8 mouse cellular contexts compared by ENCODE assay signal in genomic region chr9:50500974-50501501, GRCm38 (mm10). TPM values are rescaled to one million over a fixed set of nuclear protein-coding genes. Genes with fewer than 3 reads are reported as not detected.
A peak's percentile ranks its signal among the peaks of the same experiment; 100 is the strongest.
DNase-seq lines count a peak whose midpoint lies in the region; ATAC-seq and TF ChIP-seq lines count a peak whose summit lies in the region.

No protein-coding gene starts in this region.

- H3K79me2 ChIP-seq in heart, adult 2 months (replicated peaks; ENCODE audit: control insufficient read depth, insufficient read depth, low read length), result no peaks in the 10 kb centered on the region

- no peak overlapping the region for H3K4me3 ChIP-seq in heart, adult 2 months
- H3K4me3 ChIP-seq in brown adipose tissue, adult 24 weeks (ENCODE audit: insufficient read depth, low read depth, low read length), result peak overlapping the region; percentile 52
- H3K4me3 ChIP-seq in heart, embryonic 12.5 days, result peak overlapping the region; percentile 40
- H3K4me3 ChIP-seq in liver, embryonic 11.5 days (ENCODE audit: low read depth, low read length), result peak overlapping the region; percentile 40

- no peak for TF ChIP-seq CTCF in heart, adult 2 months (IDR thresholded peaks at IDR 0.05)

- no peak for TF ChIP-seq POLR2A in heart, adult 2 months (IDR thresholded peaks at IDR 0.05; ENCODE audit: insufficient read depth, low read depth, low read length)

- WGBS in heart, adult 2 months, result 19% methylated on average over 14 of the region's 14 CpGs
- 14% methylated on average over 14 of the region's 14 CpGs for WGBS in heart, embryonic 12.5 days
- 19% methylated on average over 14 of the region's 14 CpGs for WGBS in liver, embryonic 11.5 days

- intact Hi-C loops in heart, adult 2 months (cut with DNase I), result no loop called here
- intact Hi-C loops in heart, postnatal 36 days (cut with DNase I), result no loop called here

- H3K27me3 ChIP-seq in heart, adult 2 months (ENCODE audit: control insufficient read depth, insufficient read depth, low read length), result no peaks in the 10 kb centered on the region
- H3K27me3 ChIP-seq in heart, embryonic 12.5 days (replicated peaks), result no peaks in the 10 kb centered on the region; the same call in 1 of the 2 replicates
- no peaks in the 10 kb centered on the region for H3K27me3 ChIP-seq in liver, embryonic 11.5 days (replicated peaks; ENCODE audit: control insufficient read depth, insufficient read depth, low read length)

- ATAC-seq in heart, embryonic 12.5 days (ENCODE audit: insufficient number of reproducible peaks, low FRiP score), result peak; percentile 92
- ATAC-seq in liver, embryonic 11.5 days (replicated peaks; ENCODE audit: low FRiP score), result peak; percentile 88

- H3K9ac ChIP-seq in heart, adult 2 months (ENCODE audit: low read depth, low read length), result peak overlapping the region; percentile 22
- peak overlapping the region; percentile 63 for H3K9ac ChIP-seq in heart, embryonic 12.5 days
- H3K9ac ChIP-seq in liver, embryonic 11.5 days (ENCODE audit: low read depth, low read length), result peak overlapping the region; percentile 20; the same call in 1 of the 2 replicates

- H3K36me3 ChIP-seq in heart, adult 2 months (ENCODE audit: control insufficient read depth, insufficient read depth, low read length), result no peaks in the 10 kb centered on the region
- no peaks in the 10 kb centered on the region for H3K36me3 ChIP-seq in heart, embryonic 12.5 days
- H3K36me3 ChIP-seq in liver, embryonic 11.5 days (ENCODE audit: control insufficient read depth, insufficient read depth, low read length), result no peaks in the 10 kb centered on the region

- DNase-seq in heart, adult 2 months, result no peak
- DNase-seq in heart, postnatal 36 days, result no peak
- no peak for DNase-seq in liver, embryonic 11.5 days (ENCODE audit: low spot score)
- peak; percentile 90 for DNase-seq in retina, postnatal 1 day
- no peak for DNase-seq in urinary bladder, postnatal 4 days (ENCODE audit: low spot score in 2 of 2)
- no peak for DNase-seq in left cerebral cortex, adult 8-10 months (ENCODE audit: low spot score in 2 of 2)

- peak overlapping the region; percentile 63 for H3K4me2 ChIP-seq in heart, embryonic 12.5 days
- H3K4me2 ChIP-seq in liver, embryonic 11.5 days, result peak overlapping the region; percentile 74

- no peak for TF ChIP-seq EP300 in heart, adult 2 months (IDR thresholded peaks at IDR 0.05; ENCODE audit: insufficient read depth, low read depth, low read length)

- peaks cover 3% of the 10 kb centered on the region; the same call in 1 of the 2 replicates for H3K4me1 ChIP-seq in heart, adult 2 months (ENCODE audit: control insufficient read depth, insufficient read depth, low read length)
- H3K4me1 ChIP-seq in brown adipose tissue, adult 24 weeks (ENCODE audit: control insufficient read depth, insufficient read depth, insufficient read length, low read length), result 0 out of 2 replicates have a peak, but pooled peaks cover 4% of the 10 kb centered on the region
- H3K4me1 ChIP-seq in heart, embryonic 12.5 days (replicated peaks), result peaks cover 27% of the 10 kb centered on the region
- peaks cover 23% of the 10 kb centered on the region for H3K4me1 ChIP-seq in liver, embryonic 11.5 days (replicated peaks; ENCODE audit: control insufficient read depth, insufficient read depth, low read length)

- H3K27ac ChIP-seq in heart, adult 2 months, result no peak overlapping the region
- no peak overlapping the region for H3K27ac ChIP-seq in brown adipose tissue, adult 24 weeks (replicated peaks; ENCODE audit: low read depth, low read length)
- H3K27ac ChIP-seq in heart, embryonic 12.5 days (ENCODE audit: poor library complexity, severe bottlenecking), result no peak overlapping the region
- no peak overlapping the region for H3K27ac ChIP-seq in liver, embryonic 11.5 days (ENCODE audit: low read depth, low read length)

- H3K9me3 ChIP-seq in heart, embryonic 12.5 days (replicated peaks), result no peaks in the 10 kb centered on the region
- H3K9me3 ChIP-seq in liver, embryonic 11.5 days (ENCODE audit: control insufficient read depth, low read length), result no peaks in the 10 kb centered on the region

RNA-seq across cellular contexts. Expression of gene Plet1, which starts 6.7 kb away (rescaled TPM):
- 1 to 10 TPM in 1 of 2 experiments, under 1 TPM in 1; 0.82 to 2.0 TPM for total RNA-seq in heart, adult 2 months (2021)
- polyA plus RNA-seq in heart, adult 2 months (2012; rRNA removed), result 2.5 and 4.0 TPM in 2 replicates
- 1 to 10 TPM in 1 of 2 experiments, under 1 TPM in 1; 0.95 to 1.7 TPM for total RNA-seq in heart, postnatal 36 days (2021)
- not detected in 2 replicates for polyA plus RNA-seq in brown adipose tissue, adult 24 weeks (2012; ENCODE audit: insufficient read depth, insufficient read length, missing spikeins)
- polyA plus RNA-seq in heart, embryonic 12.5 days (2016; fragmentation: Nextera tagmentation; extraction: Ambion mirVana), result 0.44 and 0.46 TPM in 2 replicates
- polyA plus RNA-seq in liver, embryonic 11.5 days (2014; fragmentation: Nextera tagmentation; extraction: Ambion mirVana), result 0.53 and 0.55 TPM in 2 replicates
- not detected for total RNA-seq in left cerebral cortex, adult 8-10 months (2022)

RNA-seq across cellular contexts. Expression of gene Pts, which starts 27.5 kb away (rescaled TPM):
- 10 to 100 TPM; 24.8 to 30.2 TPM for total RNA-seq in heart, adult 2 months (2021)
- 28.7 and 63.3 TPM in 2 replicates for polyA plus RNA-seq in heart, adult 2 months (2012; rRNA removed)
- total RNA-seq in heart, postnatal 36 days (2021), result 10 to 100 TPM; 26.0 to 31.2 TPM
- polyA plus RNA-seq in brown adipose tissue, adult 24 weeks (2012; ENCODE audit: insufficient read depth, insufficient read length, missing spikeins), result 255 and 268 TPM in 2 replicates
- 82.2 and 84.1 TPM in 2 replicates for polyA plus RNA-seq in heart, embryonic 12.5 days (2016; fragmentation: Nextera tagmentation; extraction: Ambion mirVana)
- polyA plus RNA-seq in liver, embryonic 11.5 days (2014; fragmentation: Nextera tagmentation; extraction: Ambion mirVana), result 69.4 and 70.1 TPM in 2 replicates
- 10 to 100 TPM; 28.2 to 31.7 (median 29.5) TPM for total RNA-seq in left cerebral cortex, adult 8-10 months (2022)

RNA-seq across cellular contexts. Expression of gene Il18, which starts 53.6 kb away (rescaled TPM):
- total RNA-seq in heart, adult 2 months (2021), result 1 to 10 TPM; 1.0 to 1.2 TPM
- polyA plus RNA-seq in heart, adult 2 months (2012; rRNA removed), result 0.53 and 1.6 TPM in 2 replicates
- 1 to 10 TPM in 1 of 2 experiments, under 1 TPM in 1; 0.84 to 1.8 TPM for total RNA-seq in heart, postnatal 36 days (2021)
- 2.2 and 3.0 TPM in 2 replicates for polyA plus RNA-seq in brown adipose tissue, adult 24 weeks (2012; ENCODE audit: insufficient read depth, insufficient read length, missing spikeins)
- 3.9 and 4.0 TPM in 2 replicates for polyA plus RNA-seq in heart, embryonic 12.5 days (2016; fragmentation: Nextera tagmentation; extraction: Ambion mirVana)
- polyA plus RNA-seq in liver, embryonic 11.5 days (2014; fragmentation: Nextera tagmentation; extraction: Ambion mirVana), result 3.0 and 3.4 TPM in 2 replicates
- total RNA-seq in left cerebral cortex, adult 8-10 months (2022), result 10 to 100 TPM; 20.2 to 26.5 (median 25.1) TPM

RNA-seq across cellular contexts. Expression of gene Bco2, which starts 53.9 kb away (rescaled TPM):
- total RNA-seq in heart, adult 2 months (2021), result under 1 TPM; 0.39 to 0.50 TPM
- polyA plus RNA-seq in heart, adult 2 months (2012; rRNA removed), result 0.32 and 0.33 TPM in 2 replicates
- under 1 TPM; 0.42 to 0.49 TPM for total RNA-seq in heart, postnatal 36 days (2021)
- 0.54 and 1.1 TPM in 2 replicates for polyA plus RNA-seq in brown adipose tissue, adult 24 weeks (2012; ENCODE audit: insufficient read depth, insufficient read length, missing spikeins)
- polyA plus RNA-seq in heart, embryonic 12.5 days (2016; fragmentation: Nextera tagmentation; extraction: Ambion mirVana), result 0.08 TPM in 1 of 2 replicates, not detected in the other
- polyA plus RNA-seq in liver, embryonic 11.5 days (2014; fragmentation: Nextera tagmentation; extraction: Ambion mirVana), result 0.22 and 0.27 TPM in 2 replicates
- 1 to 10 TPM; 4.1 to 4.8 (median 4.4) TPM for total RNA-seq in left cerebral cortex, adult 8-10 months (2022)
